Mouse (Mus musculus) naive thymus-derived CD4-positive, alpha-beta T cell, adult 2 months (primary cell): Measurements from ENCODE around the gene Plxnc1.
A peak's percentile ranks its signal among the peaks of the same experiment; 100 is the strongest.

Experiments
- DNase-seq: peaks from one replicate; pipeline ENCODE4 v3.0.0-alpha.2; 2011; ENCODE audit warnings: low read depth

The Plxnc1 gene

GRCm38 (mm10) chr10:94866995-94867856, 77.4 kb downstream of the Plxnc1 start:
- DNase-seq: no peak

DNA sequence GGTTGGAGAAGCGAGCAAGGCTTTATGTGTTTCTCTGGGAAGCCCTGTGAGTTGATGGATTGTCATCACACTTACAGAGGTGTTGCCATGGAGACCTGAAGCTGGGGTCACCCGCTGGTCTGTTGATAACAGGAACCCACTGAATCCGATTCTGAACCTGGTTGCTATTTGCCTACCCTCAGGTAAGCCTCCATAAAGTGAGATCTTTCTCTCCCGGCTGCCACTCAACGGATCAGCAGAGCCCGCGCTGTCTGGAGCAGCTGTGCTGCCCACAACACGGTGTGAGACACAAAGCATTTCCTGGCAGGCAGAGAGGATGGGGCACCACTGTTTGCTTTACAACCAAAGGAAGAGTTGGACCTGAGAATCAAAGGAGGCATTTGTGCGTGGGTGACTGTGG, 79.4 kb downstream of the Plxnc1 start:
- no peak for DNase-seq

GRCm38 (mm10) chr10:94864199-94864928, 80.3 kb downstream of the Plxnc1 start:
- DNase-seq: peak; percentile 26

DNA sequence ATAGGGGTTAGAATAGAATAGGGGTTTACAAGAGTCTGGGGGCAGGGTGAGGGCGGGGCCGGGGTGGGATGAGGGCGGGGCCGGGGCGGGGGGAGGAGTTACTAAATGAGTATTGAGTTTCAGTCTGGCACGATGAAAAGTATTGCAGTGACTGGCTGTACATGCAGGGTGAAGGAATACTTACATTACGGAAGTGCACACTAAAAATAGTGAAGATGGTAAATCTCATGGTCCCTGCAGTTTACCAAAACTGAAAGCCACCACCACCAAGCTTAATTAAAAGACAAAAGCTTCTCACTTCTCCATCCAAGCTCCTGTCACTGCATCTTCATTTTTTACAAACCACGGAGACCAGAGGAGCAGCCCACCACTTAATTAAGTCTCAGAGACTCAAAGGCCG, 81.4 kb downstream of the Plxnc1 start:
- no peak for DNase-seq

DNA sequence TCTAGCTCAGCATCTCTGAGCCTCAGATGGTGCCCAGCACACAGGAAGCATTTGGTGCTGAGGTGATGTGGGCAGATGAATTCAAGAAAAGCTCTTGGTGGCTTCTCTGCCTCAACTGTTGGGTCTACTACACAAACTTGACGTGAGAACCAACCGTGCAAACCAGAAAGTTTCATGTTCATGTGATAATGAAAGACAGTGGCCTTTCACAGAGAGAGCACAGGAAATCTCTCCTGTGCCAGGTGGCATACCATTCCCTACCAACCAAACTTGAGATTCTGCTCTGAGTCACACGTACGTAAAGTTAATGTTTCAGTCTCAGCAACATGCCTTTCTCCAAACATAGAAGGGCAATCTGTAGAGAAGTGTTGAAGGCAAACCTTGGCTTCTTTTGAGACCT, 83.8 kb downstream of the Plxnc1 start:
- no peak for DNase-seq

- DNase-seq: no peak
Observed at GRCm38 (mm10) chr10:94858277-94859033, 86.2 kb downstream of the Plxnc1 start.

- DNase-seq: no peak
Observed at GRCm38 (mm10) chr10:94850565-94850964, 94.1 kb downstream of the Plxnc1 start.

GRCm38 (mm10) chr10:94849930-94850329, 94.7 kb downstream of the Plxnc1 start:
- DNase-seq: no peak

GRCm38 (mm10) chr10:94849360-94849759, 95.3 kb downstream of the Plxnc1 start:
- no peak for DNase-seq

- DNase-seq: peak; percentile 23
Observed at GRCm38 (mm10) chr10:94848344-94848743, 96.3 kb downstream of the Plxnc1 start.

- DNase-seq: no peak
Observed at GRCm38 (mm10) chr10:94846501-94847105, 98.0 kb downstream of the Plxnc1 start.

DNA sequence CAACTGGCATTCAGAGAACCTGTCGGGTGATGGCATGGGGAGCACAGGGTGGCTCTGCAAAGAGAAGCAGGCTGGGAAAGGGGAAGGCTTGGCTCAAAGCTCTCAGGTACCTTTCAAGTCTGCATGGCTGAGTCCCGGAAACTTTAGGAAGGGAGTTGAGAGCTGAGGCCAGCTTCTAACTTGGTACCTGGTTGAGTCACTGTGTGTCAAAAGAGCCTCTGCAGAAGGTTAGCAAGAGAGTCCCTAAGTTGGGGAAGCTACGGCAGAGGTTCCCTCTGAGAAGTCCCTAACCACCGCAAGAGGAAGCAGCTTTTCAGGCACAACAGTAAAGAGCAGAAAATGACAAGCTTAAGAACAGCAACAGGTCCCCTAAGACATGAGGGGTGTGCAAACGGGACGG, 99.9 kb downstream of the Plxnc1 start:
- DNase-seq: no peak

DNA sequence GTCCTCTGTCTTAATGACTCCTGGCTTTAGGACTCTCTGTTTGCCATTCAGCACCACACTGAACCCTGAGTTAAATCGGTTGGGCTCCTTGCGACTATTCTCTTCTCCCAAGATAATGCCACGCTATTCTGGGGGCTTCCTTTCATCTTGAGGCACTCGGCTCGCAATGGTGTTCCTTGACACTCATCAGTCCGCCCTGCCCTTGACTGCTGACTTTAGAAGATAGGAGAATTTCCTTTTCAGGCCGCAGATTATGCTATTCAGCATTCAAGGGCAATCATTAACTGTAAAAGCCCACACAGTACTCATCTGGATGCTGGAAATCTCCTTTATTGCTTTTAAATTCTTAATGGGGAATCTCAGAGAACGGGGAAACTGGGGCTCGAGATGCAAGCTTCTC, 108.8 kb downstream of the Plxnc1 start:
- no peak for DNase-seq

GRCm38 (mm10) chr10:94829407-94829806, 115.2 kb downstream of the Plxnc1 start:
- DNase-seq: peak; percentile 79

DNA sequence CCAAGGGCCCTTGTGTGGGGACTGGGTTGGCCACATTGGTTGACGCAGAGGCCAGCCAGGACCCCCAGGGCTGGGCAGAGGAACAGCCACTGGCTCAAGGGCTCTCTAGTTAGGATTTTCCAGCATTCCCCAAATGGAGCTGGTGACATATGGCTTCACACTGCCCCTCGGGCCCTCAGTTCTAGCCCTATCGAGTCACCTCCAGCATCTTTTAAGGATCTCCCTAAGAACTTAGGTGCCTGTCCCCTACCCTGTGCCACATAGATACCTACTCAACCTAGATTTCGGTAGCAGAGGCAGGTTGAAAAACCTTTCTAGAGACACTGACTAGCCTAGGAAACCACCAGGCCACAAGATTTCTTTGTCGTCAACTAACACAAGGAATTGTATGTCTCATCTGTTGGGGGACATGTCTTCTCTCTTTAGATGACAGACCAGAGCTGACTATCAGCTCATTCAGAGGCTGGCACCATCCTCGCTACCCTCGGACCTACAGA, 115.9 kb downstream of the Plxnc1 start:
- DNase-seq: no peak

GRCm38 (mm10) chr10:94827890-94828733, 116.5 kb downstream of the Plxnc1 start:
- DNase-seq: peak; percentile 76

GRCm38 (mm10) chr10:94827325-94827724, 117.3 kb downstream of the Plxnc1 start:
- DNase-seq: peak; percentile 31

DNA sequence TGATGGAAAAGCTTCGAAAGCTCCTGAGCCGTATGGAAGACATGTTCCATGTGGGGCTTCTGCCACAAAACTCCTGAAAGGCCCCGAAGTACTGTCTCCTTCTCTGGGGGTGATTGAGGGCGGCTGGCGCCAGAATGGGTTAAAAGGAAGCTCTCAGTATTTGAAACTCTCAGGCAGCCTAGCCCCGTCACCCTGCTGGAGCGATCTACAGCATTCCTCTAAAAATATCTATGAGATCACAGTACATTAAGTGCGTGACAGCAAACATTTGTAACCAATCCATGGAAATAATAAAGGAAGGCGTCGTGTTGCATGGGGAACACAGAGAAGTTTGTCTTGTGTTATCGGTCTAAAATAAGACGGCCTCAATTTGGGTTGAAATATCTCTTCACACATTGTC, 118.2 kb downstream of the Plxnc1 start:
- DNase-seq: no peak

GRCm38 (mm10) chr10:94825951-94826350, 118.7 kb downstream of the Plxnc1 start:
- no peak for DNase-seq

DNA sequence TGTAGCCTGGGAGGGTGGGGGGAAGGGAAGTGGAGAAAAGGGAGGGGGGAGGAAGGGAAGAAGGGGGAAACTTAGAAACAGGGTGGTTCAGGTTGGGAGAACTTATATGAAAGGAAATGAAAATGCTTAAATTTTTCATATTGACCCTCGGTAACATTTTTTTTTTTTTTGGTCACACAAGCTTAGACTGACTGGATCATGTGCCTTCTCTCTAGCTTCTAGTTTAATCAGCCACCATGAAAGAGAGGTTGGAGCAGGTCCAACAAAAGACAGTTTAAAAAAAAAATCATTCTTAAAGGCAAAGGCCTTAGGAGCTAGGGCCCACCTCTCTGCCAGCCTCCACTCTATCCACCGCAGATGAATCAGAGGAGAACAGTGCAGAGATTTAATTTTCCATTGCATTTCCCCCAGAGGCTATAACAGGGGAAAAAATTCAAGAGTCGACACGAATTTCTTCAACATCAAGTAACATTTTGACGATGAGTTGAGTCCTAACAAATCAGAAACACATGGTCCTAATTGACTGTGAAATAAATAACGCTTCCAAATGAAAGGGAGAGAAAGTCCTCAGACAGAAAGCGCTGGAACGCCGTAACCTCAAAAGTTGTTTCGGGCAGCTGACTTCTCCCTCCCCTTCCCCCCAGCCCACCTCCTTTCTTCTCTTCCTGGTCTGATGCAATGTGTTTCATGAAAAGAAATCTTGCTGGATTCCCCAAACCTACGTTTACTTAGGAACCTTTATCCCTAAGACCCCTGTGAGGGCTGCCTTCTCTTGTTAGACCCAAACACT, 120.5 kb downstream of the Plxnc1 start:
- no peak for DNase-seq
